In genomic region chr8:13197493-13197892, GRCm38 (mm10) we compare ENCODE assay signal across 25 mouse cellular contexts. TPM values are rescaled to one million over a fixed set of nuclear protein-coding genes. Genes with fewer than 3 reads are reported as not detected.
DNase-seq lines count a peak whose midpoint lies in the region; ATAC-seq and TF ChIP-seq lines count a peak whose summit lies in the region.
"Had no signal": no experiment of that assay in that cellular context is flagged by ENCODE, and none has a peak within 500 bp of the region (broad histone marks: within the 10 kb centered on the region; RNA-seq: fewer than 3 reads in every experiment).

No protein-coding gene starts in this region.

- H3K4me2 ChIP-seq in heart, embryonic 13.5 days: no peak overlapping the region
- peak overlapping the region; percentile 27 for H3K4me2 ChIP-seq in myocyte (ENCODE audit: low read depth)
- H3K4me2 ChIP-seq: embryonic facial prominence, embryonic 12.5 days; embryonic facial prominence, embryonic 15.5 days; hindbrain, embryonic 13.5 days had no signal

- ATAC-seq in heart, embryonic 13.5 days (ENCODE audit: extremely low read depth, insufficient number of reproducible peaks, low FRiP score, low TSS enrichment): no peak
- ATAC-seq: forebrain, embryonic 14.5 days; forebrain, postnatal 0 days; hindbrain, embryonic 16.5 days had no signal

- WGBS in heart, embryonic 13.5 days: 89% methylated on average over 5 of the region's 5 CpGs

- DNase-seq in heart, adult 11 months: no peak
- peak; percentile 67 for DNase-seq in kidney, adult 9 months
- DNase-seq in kidney, postnatal 10 days: no peak
- no peak for DNase-seq in cerebellum, adult 9-10 months
- DNase-seq in heart, postnatal 25 days (ENCODE audit: low spot score): no peak
- DNase-seq: adrenal gland, postnatal 10 days; adrenal gland, postnatal 36 days; cerebellum, adult 18-20 months; cerebellum, adult 9-11 months; cerebellum, postnatal 25 days; forebrain, postnatal 0 days; gastrocnemius, postnatal 25 days; heart, adult 2 months; heart, postnatal 36 days had no signal

- peaks cover 11% of the 10 kb centered on the region for H3K79me2 ChIP-seq in myocyte (ENCODE audit: control insufficient read depth, insufficient read depth)

- H3K36me3 ChIP-seq in heart, embryonic 13.5 days: 0 out of 2 replicates have a peak, but pooled peaks cover 3% of the 10 kb centered on the region
- no peaks in the 10 kb centered on the region for H3K36me3 ChIP-seq in myocyte (ENCODE audit: control insufficient read depth, insufficient read depth)
- H3K36me3 ChIP-seq: embryonic facial prominence, embryonic 12.5 days; embryonic facial prominence, embryonic 15.5 days; hindbrain, embryonic 10.5 days; hindbrain, embryonic 13.5 days had no signal

- no peak for TF ChIP-seq POLR2A in myocyte (IDR thresholded peaks at IDR 0.05; ENCODE audit: insufficient read length, low read depth)

- no peak overlapping the region for H3K27ac ChIP-seq in heart, embryonic 13.5 days (replicated peaks)
- H3K27ac ChIP-seq: embryonic facial prominence, embryonic 12.5 days; embryonic facial prominence, embryonic 15.5 days; heart, adult 2 months; heart, embryonic 10.5 days; hindbrain, embryonic 10.5 days; hindbrain, embryonic 13.5 days had no signal

- H3K4me1 ChIP-seq in heart, embryonic 13.5 days: peaks cover 21% of the 10 kb centered on the region

- H3K27me3 ChIP-seq in heart, embryonic 13.5 days (replicated peaks): peaks cover 41% of the 10 kb centered on the region
- H3K27me3 ChIP-seq in myocyte (ENCODE audit: control insufficient read depth, insufficient read depth, insufficient read length): no peaks in the 10 kb centered on the region

- no peak overlapping the region for H3ac ChIP-seq in myocyte (ENCODE audit: control insufficient read depth, insufficient read length)

- H3K9me3 ChIP-seq in heart, embryonic 13.5 days: no peaks in the 10 kb centered on the region
- H3K9me3 ChIP-seq: embryonic facial prominence, embryonic 12.5 days; embryonic facial prominence, embryonic 15.5 days; heart, embryonic 10.5 days; hindbrain, embryonic 10.5 days; hindbrain, embryonic 13.5 days had no signal

- H3K9ac ChIP-seq in heart, embryonic 13.5 days: 0 out of 2 replicates have a peak overlapping the region, but pooled peaks have one; percentile 28
- H3K9ac ChIP-seq: embryonic facial prominence, embryonic 12.5 days; embryonic facial prominence, embryonic 15.5 days; forebrain, postnatal 0 days; hindbrain, embryonic 13.5 days had no signal

- intact Hi-C loops in heart, postnatal 25 days (cut with DNase I): no loop called here

- H3K4me3 ChIP-seq in heart, embryonic 13.5 days: no peak overlapping the region
- no peak overlapping the region for H3K4me3 ChIP-seq in myocyte
- H3K4me3 ChIP-seq: embryonic facial prominence, embryonic 12.5 days; embryonic facial prominence, embryonic 15.5 days; heart, adult 2 months; heart, embryonic 10.5 days; hindbrain, embryonic 10.5 days; hindbrain, embryonic 13.5 days had no signal

TF ChIP-seq in myocyte, 11 proteins besides CTCF, POLR2A, EP300 and RAD21:
- TF ChIP-seq TCF3 (IDR thresholded peaks at IDR 0.05; ENCODE audit: insufficient read length, low read depth) (no peak), SRF (IDR thresholded peaks at IDR 0.05; ENCODE audit: control insufficient read depth, insufficient read length, low read depth) (no peak), POLR2AphosphoS2 (IDR thresholded peaks at IDR 0.05; ENCODE audit: insufficient read length, low read depth) (no peak), CEBPB (IDR thresholded peaks at IDR 0.05; ENCODE audit: insufficient read depth, poor library complexity, severe bottlenecking) (no peak), USF1 (IDR thresholded peaks at IDR 0.05; ENCODE audit: low read depth) (no peak), E2F4 (IDR thresholded peaks at IDR 0.05; ENCODE audit: insufficient read depth) (no peak), MAX (IDR thresholded peaks at IDR 0.05; ENCODE audit: low read depth) (no peak)

RNA-seq across cellular contexts. Expression of gene Grtp1, which starts 2.9 kb away (rescaled TPM):
- 17.1 and 19.9 TPM in 2 replicates for polyA plus RNA-seq in heart, embryonic 13.5 days (2015; fragmentation: Nextera tagmentation; extraction: Ambion mirVana)
- polyA plus RNA-seq in myocyte (2012; fragmentation: generic; extraction: Trizol): 34.4 TPM
- total RNA-seq in heart, postnatal 25 days (2021): 1 to 10 TPM; 4.1 to 5.2 TPM

RNA-seq across cellular contexts. Expression of gene Lamp1, which starts 38.5 kb away (rescaled TPM):
- 305 and 332 TPM in 2 replicates for polyA plus RNA-seq in heart, embryonic 13.5 days (2015; fragmentation: Nextera tagmentation; extraction: Ambion mirVana)
- polyA plus RNA-seq in myocyte (2012; fragmentation: generic; extraction: Trizol): 531 TPM
- total RNA-seq in heart, postnatal 25 days (2021): 100 to 1,000 TPM; 374 to 387 TPM

RNA-seq across cellular contexts. Expression of gene Adprhl1, which starts 56.5 kb away (rescaled TPM):
- polyA plus RNA-seq in heart, embryonic 13.5 days (2015; fragmentation: Nextera tagmentation; extraction: Ambion mirVana): 170 and 207 TPM in 2 replicates
- 17.8 TPM for polyA plus RNA-seq in myocyte (2012; fragmentation: generic; extraction: Trizol)
- total RNA-seq in heart, postnatal 25 days (2021): 100 to 1,000 TPM; 515 to 520 TPM
- total RNA-seq: common myeloid progenitor, adult 5-6 weeks had no signal
- polyA plus RNA-seq: forebrain, embryonic 11.5 days; forebrain, embryonic 14.5 days; forebrain, postnatal 0 days had no signal
